Comparison of ENCODE assay signal across 24 mouse cellular contexts in the genomic region with DNA sequence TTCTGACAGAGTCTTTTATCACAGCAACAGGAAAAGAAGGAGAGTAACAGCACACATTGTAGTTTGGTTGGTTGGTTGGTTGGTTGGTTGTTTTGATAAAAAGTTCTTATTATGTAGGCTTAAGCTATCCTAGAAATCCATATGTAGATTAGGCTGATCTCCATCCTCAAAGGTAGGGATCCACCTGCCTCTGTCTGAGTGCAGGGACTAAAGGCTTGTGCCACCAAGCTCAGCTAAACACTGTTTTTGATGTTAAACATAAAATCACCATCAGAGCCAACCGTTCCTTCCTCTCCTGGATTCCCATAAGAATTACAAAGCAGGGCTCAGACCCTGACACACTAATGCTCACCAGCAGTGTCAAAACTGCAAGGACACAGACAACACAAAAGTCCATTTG. TPM values are rescaled to one million over a fixed set of nuclear protein-coding genes. Genes with fewer than 3 reads are reported as not detected.
"Had no signal": no experiment of that assay in that cellular context is flagged by ENCODE, and none has a peak within 500 bp of the region (broad histone marks: within the 10 kb centered on the region; RNA-seq: fewer than 3 reads in every experiment).

No protein-coding gene starts in this region.

- H3K36me3 ChIP-seq: liver, embryonic 15.5 days; lung, embryonic 15.5 days; neural tube, embryonic 13.5 days; neural tube, embryonic 15.5 days had no signal

- H3K27me3 ChIP-seq: liver, embryonic 15.5 days; lung, embryonic 15.5 days; neural tube, embryonic 13.5 days; neural tube, embryonic 15.5 days had no signal

- DNase-seq: liver, postnatal 0 days; lung, adult 2 months; lung, postnatal 14 days; lung, postnatal 36 days; midbrain, embryonic 14.5 days; retina, postnatal 1 day; right cerebral cortex, adult 18-20 months; right cerebral cortex, postnatal 25 days; right cerebral cortex, postnatal 4 days; spleen, adult 18-20 months; thymus, adult 18-20 months; thymus, postnatal 14 days; thymus, postnatal 36 days had no signal

- H3K4me2 ChIP-seq: liver, embryonic 15.5 days; lung, embryonic 15.5 days; midbrain, embryonic 11.5 days; neural tube, embryonic 13.5 days; neural tube, embryonic 15.5 days had no signal

- ATAC-seq: liver, postnatal 0 days; lung, postnatal 0 days; midbrain, embryonic 16.5 days had no signal

- H3K27ac ChIP-seq: liver, embryonic 15.5 days; lung, embryonic 15.5 days; macrophage; neural tube, embryonic 13.5 days; neural tube, embryonic 15.5 days had no signal

- H3K4me1 ChIP-seq: liver, embryonic 15.5 days; lung, embryonic 15.5 days; megakaryocyte, embryonic 14.5 days; neural tube, embryonic 13.5 days; neural tube, embryonic 15.5 days had no signal

- H3K4me3 ChIP-seq: liver, embryonic 15.5 days; lung, embryonic 15.5 days; megakaryocyte, embryonic 14.5 days; myocyte; neural tube, embryonic 13.5 days; neural tube, embryonic 15.5 days had no signal

- H3K9me3 ChIP-seq: liver, embryonic 15.5 days; lung, embryonic 15.5 days; megakaryocyte, embryonic 14.5 days; neural tube, embryonic 13.5 days; neural tube, embryonic 15.5 days had no signal

- H3K9ac ChIP-seq: liver, embryonic 15.5 days; liver, postnatal 0 days; lung, embryonic 15.5 days; neural tube, embryonic 13.5 days; neural tube, embryonic 15.5 days had no signal

RNA-seq across cellular contexts. Expression of a gene that starts 39.1 kb away (rescaled TPM):
- total RNA-seq: megakaryocyte progenitor cell, adult 5-6 weeks had no signal
- polyA plus RNA-seq: macrophage had no signal
